Mouse (Mus musculus): ENCODE data around the gene Skiv2l.
A peak's percentile ranks its signal among the peaks of the same experiment; 100 is the strongest.
"Not testable (repeated sequence)": the region's sequence is repeated elsewhere in the genome, so short reads cannot be mapped to it uniquely, and the experiment has no call there.

Skiv2l gene

DNA sequence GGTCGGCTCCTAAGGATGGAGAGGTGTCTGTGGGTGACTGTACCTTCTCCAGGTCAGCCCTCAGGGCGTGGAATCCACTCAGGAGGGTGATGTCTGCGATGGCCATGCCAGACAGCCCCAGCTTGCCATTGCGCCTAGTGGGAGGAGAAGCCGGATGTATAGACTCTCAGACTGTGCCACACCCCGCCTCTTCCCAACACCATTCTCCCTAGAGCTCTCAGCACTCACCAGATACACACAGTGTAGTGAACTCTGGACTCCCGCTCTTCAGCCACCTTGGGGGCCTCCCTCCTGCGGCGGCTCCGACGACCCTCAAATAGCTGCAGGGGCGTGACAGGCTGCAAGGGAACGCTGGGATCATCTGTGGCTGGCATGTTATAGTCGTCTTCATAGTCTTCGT lies 38.7 kb downstream of the Skiv2l start:
- no peak for DNase-seq (ENCODE audit: low read depth, low spot score)

DNA sequence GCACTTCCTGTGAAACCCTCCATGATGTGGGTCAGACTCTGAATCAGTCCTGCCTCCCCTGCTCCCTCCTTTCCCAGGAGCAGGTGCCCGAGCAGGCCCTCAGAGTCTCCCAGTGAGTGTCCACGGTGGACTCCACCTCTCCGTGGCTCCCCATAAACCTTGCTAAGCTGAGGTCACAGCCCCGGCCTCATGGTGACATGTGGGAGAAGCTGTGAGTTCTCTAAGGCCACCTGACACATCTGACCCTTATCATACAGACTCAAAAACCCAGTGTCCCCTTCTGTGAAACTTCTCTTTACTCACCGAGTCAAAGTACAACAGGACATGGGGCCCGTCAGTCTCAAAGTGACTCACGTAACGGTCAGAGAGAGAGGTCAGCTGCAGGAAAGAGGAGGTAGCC lies 39.2 kb downstream of the Skiv2l start:
- DNase-seq (ENCODE audit: low read depth, low spot score): not testable (repeated sequence)

DNA sequence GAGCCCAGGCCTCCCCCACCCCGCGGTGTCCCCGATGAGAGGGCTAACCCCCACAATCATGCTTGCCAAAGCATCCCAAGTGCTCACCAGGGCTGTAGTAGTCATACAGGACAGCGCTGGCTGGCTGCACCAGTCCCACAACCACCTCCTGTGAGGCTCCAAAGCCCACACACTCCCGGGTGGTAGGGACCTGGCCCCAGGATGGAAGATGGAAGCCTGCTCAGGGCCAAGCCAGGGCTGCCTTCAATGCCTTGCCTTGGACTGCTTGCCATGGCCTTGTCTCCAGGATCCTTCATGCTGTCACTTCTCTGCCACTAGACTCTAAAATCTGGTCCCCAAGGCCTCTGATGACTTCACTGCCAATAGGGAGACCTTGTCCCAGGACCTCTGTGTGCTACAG lies 39.6 kb downstream of the Skiv2l start:
- not testable (repeated sequence) for DNase-seq (ENCODE audit: low read depth, low spot score)

DNA sequence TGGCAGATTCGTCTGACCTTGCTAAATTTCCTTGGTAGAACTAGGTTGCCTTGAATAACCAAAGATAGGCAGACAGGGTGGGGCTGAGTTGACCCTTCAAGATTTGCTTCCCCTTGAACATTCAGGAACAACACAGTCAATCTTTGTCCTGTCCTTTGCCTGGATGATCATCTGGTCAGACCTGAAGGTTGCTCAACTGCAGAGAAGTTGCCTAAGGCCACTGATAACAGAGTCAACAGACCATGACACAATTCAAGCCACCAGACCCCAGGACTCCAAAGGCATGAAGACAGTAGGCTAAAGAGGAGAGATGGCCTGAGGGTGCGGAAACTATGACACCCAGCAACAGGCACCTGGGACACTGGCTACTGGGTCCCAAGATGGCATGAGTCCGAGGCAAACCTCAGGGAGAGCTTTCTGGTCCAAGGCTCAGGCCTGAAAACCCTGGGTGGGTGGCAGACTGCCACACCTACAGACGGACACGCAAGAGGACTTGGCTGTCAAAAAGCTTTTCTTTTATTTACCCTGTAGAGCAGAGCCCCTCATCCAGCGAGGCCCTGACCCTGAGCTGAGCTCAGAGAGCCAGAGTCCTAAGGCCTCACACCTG lies 41.3 kb downstream of the Skiv2l start:
- DNase-seq (ENCODE audit: low read depth, low spot score): no peak

DNA sequence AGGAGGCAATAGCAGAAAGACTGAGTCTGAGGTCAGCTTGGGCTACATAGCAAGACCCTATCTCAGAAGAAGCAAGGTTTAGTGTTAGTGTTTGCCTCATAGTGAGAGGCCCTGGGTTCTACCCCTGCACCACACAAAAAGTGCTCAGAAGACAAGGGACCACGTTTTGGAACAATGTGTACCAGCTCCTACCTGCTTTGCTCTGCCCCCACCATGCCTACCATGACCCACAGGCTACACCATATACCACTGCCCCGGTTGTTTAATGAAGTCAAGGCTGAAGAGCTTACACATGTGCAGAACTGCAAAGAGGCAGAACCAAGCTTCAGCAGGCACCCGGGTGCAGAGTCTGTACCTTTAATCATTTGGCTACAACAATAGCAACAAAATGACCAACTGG lies 42.8 kb downstream of the Skiv2l start:
- no peak for DNase-seq (ENCODE audit: low read depth, low spot score)

DNA sequence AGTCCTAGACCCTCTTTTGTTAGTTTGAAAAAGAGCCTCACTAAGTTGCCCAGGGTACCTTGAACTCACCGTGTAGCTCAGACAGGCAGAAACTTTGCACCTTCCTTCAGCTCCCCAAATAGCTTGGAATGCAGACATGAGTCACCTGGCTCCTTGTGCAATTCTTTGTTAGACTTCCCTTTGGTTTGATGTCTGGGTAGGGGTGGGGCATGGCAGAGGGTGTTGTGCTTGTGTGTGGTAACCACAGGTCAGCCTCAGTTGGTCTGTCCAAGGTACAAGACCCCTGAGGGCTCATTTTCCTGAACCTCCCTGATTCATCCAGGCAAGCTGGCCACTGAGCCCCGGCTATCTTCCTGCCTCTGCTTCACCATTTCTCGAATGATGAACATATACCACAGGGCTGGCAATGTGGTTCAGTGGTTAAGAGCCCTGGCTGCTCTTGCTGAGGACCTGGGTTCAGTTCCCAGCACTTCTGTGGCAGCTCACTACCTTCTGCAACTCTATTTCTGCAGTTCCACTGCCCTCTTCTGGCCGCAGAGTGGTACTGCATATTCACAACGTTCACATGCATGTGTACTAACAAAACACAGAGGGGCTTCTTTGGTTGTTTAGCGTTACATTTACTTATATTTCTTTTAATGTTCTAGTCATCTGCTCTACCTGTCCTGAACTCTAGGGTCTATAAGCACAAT lies 45.0 kb downstream of the Skiv2l start:
- DNase-seq (ENCODE audit: low read depth, low spot score): no peak

DNA sequence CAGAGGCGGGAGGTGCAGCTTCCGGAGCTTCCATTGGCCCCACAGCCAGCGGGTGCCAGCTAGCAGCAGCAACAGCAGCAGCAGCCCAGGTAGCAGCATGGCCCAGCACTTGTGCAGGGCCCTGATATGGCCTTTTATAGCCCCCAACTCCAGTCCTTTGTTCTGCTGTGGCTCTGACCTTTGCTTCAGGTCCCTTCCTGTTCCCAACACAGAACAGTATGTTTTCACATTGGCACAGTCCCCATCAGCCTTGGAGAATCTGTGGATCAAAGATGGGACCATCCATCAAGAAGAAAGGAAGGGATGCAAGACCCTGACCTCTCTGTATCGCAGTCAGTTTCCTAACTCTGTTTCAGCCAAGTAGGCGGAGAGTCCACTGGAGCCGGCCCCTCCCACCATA lies 45.7 kb downstream of the Skiv2l start, which contains the start of gene Cyp21a1:
TSS of gene Cyp21a1 (minus strand) at position 261 of the 400 bp plus-strand sequence.
- DNase-seq (ENCODE audit: low read depth, low spot score): not testable (repeated sequence)

DNA sequence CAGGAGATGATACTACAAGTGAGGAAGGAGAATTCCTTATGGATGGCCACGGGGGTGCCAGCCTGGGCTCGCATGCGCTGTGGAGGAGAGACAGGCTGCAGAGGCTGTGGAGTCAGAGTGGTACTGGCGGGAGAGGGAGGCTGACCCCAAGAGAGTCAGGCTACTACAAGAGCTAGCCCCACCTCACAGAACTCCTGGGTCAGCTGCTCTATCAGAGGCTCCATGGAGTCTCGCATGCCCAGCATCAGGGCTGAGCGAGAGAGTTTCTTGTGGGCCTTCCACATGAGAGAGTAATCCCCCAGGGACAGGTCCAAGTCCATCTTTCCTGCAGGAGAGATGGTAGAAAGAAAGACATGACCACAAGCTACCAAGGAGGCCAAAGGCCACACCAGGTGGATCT lies 46.6 kb downstream of the Skiv2l start:
- DNase-seq (ENCODE audit: low read depth, low spot score): not testable (repeated sequence)

DNA sequence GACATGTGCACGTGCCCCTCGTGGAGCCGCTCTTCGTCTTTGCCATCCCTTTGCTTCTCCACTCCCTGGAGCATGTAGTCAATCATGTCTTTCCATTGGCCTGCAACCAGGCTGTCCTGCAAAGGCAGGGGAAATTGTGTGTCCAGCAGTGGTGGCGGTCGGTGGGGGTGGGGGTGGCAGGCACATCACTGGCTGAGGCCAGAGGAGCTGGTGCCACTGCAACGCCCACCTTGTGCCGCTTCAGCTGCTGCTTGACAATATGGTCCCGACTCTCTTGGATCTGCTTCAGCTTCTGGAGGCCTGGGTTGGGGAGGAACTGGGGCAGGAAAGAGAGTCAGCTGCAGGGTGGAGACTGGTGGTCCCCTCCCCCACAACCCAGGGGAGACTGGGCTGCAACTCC lies 47.3 kb downstream of the Skiv2l start:
- DNase-seq (ENCODE audit: low read depth, low spot score): not testable (repeated sequence)

DNA sequence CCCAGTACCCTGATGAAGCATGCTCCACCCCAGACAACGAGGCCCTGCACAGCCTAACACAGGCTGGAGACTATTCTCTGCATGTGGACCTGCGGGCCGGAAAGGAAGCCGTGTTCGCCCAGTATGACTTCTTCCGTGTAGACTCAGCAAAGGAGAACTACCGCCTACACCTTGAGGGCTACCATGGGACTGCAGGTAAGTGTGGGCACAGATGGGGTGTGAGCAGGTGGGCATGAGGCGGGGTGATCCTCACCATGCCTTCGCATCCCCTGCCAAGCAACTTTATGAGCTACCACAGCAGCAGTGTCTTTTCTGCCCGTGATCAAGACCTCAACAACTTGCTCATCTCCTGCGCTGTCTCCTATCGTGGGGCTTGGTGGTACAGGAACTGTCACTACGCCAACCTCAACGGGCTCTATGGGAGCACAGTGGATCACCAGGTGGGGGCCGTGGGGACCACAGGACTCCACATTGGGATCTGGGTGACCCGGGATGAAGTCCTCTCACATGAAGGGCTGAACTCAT lies 49.2 kb downstream of the Skiv2l start:
- DNase-seq (ENCODE audit: low read depth, low spot score): not testable (repeated sequence)

DNA sequence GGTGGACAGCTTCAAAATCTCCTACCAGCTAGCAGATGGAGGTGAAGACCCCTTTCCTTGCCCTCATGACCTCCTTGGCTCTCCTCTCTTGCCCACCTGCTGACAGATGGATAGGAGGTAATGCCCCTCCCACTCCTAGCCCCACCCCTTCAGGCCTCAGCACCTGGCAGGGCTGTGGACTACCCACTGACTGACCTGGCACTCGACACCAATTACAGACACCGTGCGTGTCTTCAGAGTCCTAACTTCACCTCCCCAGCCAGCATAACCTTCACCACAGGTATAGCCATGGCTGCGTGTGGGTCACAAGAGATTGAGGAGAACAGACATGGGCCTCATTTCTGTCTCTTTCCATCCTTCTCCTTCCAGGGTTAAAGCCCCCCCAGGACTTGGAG lies 50.5 kb downstream of the Skiv2l start:
- no peak for DNase-seq (ENCODE audit: low read depth, low spot score)

DNA sequence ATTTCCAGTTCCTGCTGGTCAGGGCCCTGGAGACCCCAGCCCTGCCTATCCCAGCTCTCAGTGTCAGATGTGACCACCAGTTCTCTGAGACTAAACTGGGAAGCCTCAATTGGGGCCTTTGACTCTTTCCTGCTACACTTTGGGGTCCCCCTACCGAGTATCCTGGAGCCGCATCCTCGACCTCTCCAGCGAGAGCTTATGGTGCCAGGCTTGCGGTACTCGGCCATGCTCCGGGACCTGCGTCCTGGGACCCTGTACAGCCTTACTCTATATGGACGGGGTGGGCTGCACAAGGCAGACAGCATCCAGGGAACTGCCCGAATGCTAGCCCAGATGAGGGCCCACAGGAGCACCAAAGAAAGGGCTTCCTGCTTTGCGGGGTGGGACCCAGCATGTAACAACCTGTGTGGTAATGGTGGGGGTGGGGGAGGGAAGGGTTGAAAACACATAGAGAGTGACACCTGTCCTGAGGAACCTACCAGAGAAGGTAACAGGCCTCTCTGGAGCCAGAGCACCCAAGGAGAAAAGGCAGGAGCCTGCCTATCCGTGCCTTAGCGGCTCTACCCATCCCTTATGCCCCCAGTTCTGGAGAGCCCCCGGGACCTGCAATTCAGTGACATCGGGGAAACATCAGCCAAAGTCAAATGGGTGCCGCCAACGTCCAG lies 51.0 kb downstream of the Skiv2l start:
- DNase-seq (ENCODE audit: low read depth, low spot score): no peak

DNA sequence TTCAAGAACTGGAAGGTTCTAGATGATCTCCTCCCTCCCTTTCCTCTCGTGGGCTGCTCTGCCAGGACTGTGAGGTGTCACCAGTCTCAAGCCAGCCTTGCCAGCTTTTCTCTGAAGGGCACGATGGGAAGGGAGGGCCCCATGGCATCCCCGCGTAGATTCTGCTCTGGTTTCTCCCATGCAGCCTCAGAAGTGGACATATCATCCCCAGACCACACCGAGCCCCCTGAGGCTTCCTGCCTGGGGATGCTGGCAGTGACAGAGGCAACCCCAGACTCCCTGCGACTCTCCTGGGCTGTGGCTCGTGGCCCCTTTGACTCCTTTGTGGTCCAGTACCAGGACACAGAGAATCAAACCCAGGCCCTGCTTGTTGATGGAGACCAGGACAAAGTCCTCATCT lies 51.9 kb downstream of the Skiv2l start:
- not testable (repeated sequence) for DNase-seq (ENCODE audit: low read depth, low spot score)

DNA sequence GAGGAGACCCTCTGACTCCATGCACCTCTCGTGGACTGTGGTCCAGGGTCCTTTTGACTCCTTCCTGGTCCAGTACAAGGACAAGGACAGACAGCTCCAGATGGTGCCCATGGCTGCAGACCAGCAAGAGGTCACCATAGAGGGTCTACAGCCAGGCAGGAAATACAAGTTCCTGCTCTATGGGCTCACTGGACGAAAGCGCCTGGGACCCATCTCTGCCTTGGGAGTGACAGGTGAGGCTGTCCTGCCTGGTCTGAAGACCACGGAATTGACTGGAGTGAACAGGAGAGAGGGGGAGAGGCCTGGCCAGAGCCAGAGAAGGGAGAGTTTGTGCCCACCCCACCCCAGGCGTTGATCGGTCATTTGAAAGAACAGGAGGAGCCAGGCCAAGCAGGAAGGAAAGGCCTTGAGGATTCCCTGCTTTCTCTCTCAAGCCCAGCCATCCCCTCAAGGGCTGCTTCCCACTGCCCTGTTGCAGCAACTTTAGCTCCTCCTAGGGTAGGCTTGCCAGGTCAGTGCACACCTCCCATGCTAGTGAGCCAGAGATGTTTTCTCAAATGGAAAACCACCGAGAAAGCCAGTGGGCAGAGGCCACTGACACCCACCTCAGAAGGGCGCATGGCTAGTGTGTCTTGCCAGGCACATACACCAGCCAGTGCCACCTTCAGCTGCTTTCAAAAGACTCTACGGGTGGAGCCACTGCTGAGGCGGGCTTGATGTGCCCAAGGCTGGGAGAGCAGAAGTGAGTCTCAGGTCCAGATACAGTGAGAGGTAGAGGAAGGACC lies 52.6 kb downstream of the Skiv2l start:
- DNase-seq (ENCODE audit: low read depth, low spot score): not testable (repeated sequence)

DNA sequence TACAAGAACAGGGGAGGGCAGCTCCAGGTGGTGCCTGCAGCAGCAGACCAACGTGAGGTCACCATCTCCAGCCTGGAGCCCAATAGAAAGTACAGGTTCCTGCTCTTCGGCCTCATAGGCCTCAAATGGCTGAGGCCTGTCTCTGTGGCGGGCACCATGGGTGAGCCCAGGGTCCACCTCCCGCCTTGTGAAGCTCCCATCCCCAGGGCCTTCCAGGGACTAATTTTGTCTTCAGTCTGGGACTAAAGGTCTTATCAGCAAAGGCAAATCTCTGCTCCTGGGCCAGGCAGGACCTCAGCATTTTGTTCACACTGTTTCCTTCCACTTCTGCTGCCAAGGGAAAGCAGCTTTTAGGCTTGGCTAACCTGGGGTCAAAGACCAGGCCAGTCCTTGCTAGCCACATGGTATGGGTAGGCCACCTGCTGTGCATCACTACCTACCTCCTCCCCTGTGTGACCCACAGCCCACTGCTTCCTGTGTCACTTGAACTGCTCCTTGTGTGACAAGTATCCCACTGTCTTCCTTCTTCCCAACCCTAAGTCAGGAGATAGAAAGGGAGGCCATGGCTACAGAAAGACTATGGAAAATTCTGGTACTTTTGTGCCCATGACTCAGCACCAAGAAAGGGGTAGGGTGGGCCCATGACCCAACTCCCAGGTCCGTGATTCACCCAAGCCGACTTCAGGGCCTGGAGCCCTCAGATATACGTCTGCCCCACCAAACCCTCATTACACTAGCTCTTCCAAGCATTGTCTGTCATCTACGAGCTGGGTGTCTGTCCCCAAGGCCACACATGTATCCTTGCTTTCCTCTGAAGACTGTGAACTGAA lies 53.5 kb downstream of the Skiv2l start:
- no peak for DNase-seq (ENCODE audit: low read depth, low spot score)

DNA sequence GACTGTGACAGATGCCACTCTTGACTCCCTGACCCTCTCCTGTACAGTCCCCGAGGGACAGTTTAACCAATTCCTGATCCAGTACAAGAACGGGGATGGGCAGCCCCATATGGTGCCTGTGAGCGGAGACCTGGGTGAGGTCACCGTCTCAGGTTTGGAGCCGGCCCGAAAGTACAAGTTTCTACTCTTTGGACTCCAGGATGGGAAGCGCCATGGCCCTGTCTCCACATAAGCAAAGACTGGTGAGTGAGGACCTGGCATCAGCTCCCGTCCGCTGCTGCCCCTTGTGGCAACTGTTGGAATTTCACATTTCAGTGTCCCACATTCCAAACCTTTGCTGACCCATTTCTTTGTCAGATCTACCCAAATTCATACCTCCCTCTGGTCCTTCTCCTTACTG lies 54.4 kb downstream of the Skiv2l start:
- peak; percentile 30 for DNase-seq (ENCODE audit: low read depth, low spot score)

DNA sequence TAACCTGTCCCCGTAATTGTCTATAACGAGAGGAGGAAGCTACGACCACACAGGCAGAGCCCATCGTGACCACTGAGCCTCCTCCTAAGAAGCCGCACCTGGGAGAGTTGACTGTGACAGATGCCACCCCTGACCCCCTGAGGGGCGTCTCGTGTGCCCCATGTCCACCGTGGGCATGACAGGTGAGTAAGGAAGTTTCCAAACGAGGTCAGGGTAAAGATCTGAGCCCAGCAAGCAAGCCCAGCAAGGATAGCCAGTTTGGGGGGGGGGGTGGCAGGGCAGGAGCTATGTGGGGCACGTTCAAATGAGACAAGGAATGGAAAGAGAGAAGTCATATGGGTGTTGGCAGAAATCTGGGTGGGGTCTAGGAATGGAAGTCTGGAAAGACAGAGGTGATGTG lies 55.0 kb downstream of the Skiv2l start:
- no peak for DNase-seq (ENCODE audit: low read depth, low spot score)
